Mouse (Mus musculus) intestine, embryonic 14.5 days (tissue): ENCODE results near the gene Erp27. TPM values are rescaled to one million over a fixed set of nuclear protein-coding genes. Genes with fewer than 3 reads are reported as not detected.

Source experiments
- ATAC-seq: fragments of 200-750 bp; cut with Nextera tagmentation; replicated peaks from 2 replicates; pipeline ENCODE4 v1.8.0; 2017; ENCODE audit warnings: low read depth, moderate number of reproducible peaks, moderate TSS enrichment, moderate library complexity; ENCODE audit not compliant: low FRiP score, low TSS enrichment
- DNase-seq: peaks from one replicate; pipeline ENCODE4 v3.0.0-alpha.2; 2018; ENCODE audit warnings: low spot score
- H3K27ac ChIP-seq: fragments of 300-500 bp; sonication (generic); 2 replicates; pipeline ENCODE4 v1.5.1; 2014; ENCODE audit warnings: low read depth, mild to moderate bottlenecking, control low read depth
- H3K27me3 ChIP-seq: fragments of 300-500 bp; sonication (generic); replicated peaks from 2 replicates; pipeline ENCODE4 v1.6.1; 2014; ENCODE audit warnings: low read length, control low read depth; ENCODE audit not compliant: control insufficient read depth, insufficient read depth
- H3K36me3 ChIP-seq: fragments of 300-500 bp; sonication (generic); 2 replicates; pipeline ENCODE4 v1.6.1; 2014; ENCODE audit warnings: low read length, control low read depth; ENCODE audit not compliant: control insufficient read depth, insufficient read depth
- H3K4me1 ChIP-seq: fragments of 300-500 bp; sonication (generic); replicated peaks from 2 replicates; pipeline ENCODE4 v1.6.1; 2014; ENCODE audit warnings: low read length, control low read depth, mixed read lengths; ENCODE audit not compliant: control insufficient read depth, insufficient read depth
- H3K4me2 ChIP-seq: fragments of 300-500 bp; sonication (generic); 2 replicates; pipeline ENCODE4 v1.6.1; 2014; ENCODE audit warnings: low read length
- H3K4me3 ChIP-seq: fragments of 300-500 bp; sonication (generic); 2 replicates; pipeline ENCODE4 v1.5.1; 2014; ENCODE audit warnings: low read depth, low read length, control low read depth, mixed read lengths
- H3K9ac ChIP-seq: fragments of 300-500 bp; sonication (generic); 2 replicates; pipeline ENCODE4 v1.6.1; 2014; ENCODE audit warnings: mild to moderate bottlenecking, low read length
- H3K9me3 ChIP-seq: fragments of 300-500 bp; sonication (generic); 2 replicates; pipeline ENCODE4 v1.6.1; 2016; ENCODE audit warnings: low read length, control low read depth; ENCODE audit not compliant: control insufficient read depth
- WGBS: fragments of 180-500 bp; shearing (Covaris S2); extraction: QIAGEN DNeasy Blood & Tissue Kit; methylation state at CpG from one replicate; pipeline ENCODE4 v1.1.7; 2014; 5-methylcytosine and 5-hydroxymethylcytosine counted together
- polyA plus RNA-seq: library from polyadenylated mRNA; unstranded; fragments of >200 nt; fragmentation: Nextera tagmentation; extraction: Ambion mirVana; gene quantifications from 2 replicates; pipeline ENCODE4 v1.2.1, GENCODE M21; 2014

Erp27 gene
- polyA plus RNA-seq, 1 experiment from 2014 or later: 6.0 TPM

DNA sequence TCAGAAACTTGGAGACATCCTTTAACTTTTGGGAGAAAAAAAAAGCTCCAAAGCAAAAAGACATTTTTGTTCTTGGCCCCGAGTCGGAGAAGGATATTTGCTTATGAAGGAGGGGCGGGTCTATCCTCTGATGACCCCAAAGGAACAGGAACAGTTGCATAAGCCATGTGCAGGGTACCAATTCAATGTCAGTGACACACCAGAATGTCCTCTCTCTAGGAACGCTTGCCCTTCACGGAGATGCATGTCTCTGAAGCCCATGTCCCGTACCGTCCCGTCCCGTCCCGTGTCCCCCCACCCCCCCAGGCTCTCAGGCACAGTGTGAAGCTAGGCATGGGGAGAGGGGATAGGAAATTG, 15.1 kb downstream of the Erp27 start:
- H3K27ac ChIP-seq: no peak overlapping the region
- H3K9ac ChIP-seq: no peak overlapping the region
- WGBS: 64% methylated on average over 10 of the region's 10 CpGs
- no peak overlapping the region for H3K4me2 ChIP-seq
- no peaks in the 10 kb centered on the region for H3K9me3 ChIP-seq
- ATAC-seq (no peak), DNase-seq (no peak)
- H3K4me1 ChIP-seq: peaks cover 29% of the 10 kb centered on the region
- H3K4me3 ChIP-seq: no peak overlapping the region
- H3K36me3 ChIP-seq: no peaks in the 10 kb centered on the region
- H3K27me3 ChIP-seq: no peaks in the 10 kb centered on the region

DNA sequence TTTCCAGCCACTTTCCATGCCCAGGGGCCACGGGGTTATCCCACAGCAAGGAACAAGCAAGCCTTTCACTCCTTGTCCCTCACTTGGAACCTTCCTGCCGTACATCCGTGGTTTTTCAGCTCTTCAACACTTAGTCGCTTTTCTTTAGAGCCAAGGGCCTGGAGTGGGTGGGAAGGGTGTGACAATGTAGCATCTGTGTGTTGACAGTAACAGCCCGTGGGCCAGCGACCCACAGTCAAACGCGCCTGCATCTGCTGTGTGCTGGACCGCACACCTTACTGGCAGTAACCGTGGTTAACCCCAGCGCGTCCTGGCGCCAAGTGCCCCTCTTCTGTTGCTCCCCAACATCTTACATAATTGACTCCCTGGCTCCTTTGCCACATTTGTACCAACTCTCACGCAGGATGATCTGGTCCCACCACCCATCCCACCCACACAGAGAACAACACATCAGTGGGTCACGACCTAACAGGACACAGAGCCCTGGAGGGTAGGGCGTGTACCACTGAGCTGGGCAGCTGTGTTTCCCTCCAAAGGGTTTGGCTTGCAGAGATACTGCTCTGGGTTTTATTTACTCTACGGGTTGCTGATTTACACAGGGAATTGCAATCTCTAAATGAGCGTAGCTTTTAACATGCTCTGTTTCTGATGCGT, 15.6 kb downstream of the Erp27 start:
- Histone ChIP-seq H3K4me2 (no peak overlapping the region), H3K4me1 (peaks cover 25% of the 10 kb centered on the region), H3K9ac (no peak overlapping the region), H3K36me3 (no peaks in the 10 kb centered on the region), H3K4me3 (no peak overlapping the region), H3K9me3 (no peaks in the 10 kb centered on the region), H3K27ac (no peak overlapping the region), H3K27me3 (no peaks in the 10 kb centered on the region)
- whole genome bisulfite sequencing: 67% methylated on average over 19 of the region's 19 CpGs
- no peak for ATAC-seq
- no peak for DNase-seq

DNA sequence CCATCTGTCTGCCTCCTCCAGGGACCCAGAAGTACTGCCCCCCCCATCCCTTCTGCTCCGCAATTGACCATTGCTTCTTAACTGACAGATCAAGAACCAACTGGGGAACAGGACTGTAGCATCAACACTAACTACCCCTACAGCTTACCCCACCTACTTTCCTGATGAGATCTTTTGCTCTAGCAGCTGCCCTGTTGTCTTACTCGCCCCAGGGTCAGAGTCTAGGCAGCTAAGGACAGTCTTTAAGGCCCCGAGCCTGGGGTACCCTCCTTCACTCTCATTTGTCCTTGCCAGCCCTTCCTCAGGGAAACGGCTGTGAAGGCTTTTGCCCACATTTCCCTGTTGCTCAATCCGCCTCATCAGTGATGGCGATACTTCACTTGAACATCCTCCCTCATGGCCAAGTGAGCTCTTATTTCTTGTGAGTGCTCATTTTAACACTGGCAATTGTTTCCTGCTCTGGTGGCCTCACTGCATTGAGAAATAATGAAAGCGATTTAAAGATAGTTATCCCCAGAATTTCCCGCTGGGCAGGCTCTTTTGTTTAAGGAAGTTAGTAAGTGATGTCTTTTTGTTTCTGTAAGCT, 18.0 kb downstream of the Erp27 start:
- no peak overlapping the region for H3K27ac ChIP-seq
- no peak for DNase-seq
- H3K4me2 ChIP-seq: no peak overlapping the region
- H3K36me3 ChIP-seq: no peaks in the 10 kb centered on the region
- ATAC-seq: no peak
- no peak overlapping the region for H3K9ac ChIP-seq
- 71% methylated on average over 8 of the region's 8 CpGs for WGBS
- no peaks in the 10 kb centered on the region for H3K9me3 ChIP-seq
- peaks cover 4% of the 10 kb centered on the region; the same call in 1 of the 2 replicates for H3K4me1 ChIP-seq
- H3K27me3 ChIP-seq: no peaks in the 10 kb centered on the region
- no peak overlapping the region for H3K4me3 ChIP-seq

DNA sequence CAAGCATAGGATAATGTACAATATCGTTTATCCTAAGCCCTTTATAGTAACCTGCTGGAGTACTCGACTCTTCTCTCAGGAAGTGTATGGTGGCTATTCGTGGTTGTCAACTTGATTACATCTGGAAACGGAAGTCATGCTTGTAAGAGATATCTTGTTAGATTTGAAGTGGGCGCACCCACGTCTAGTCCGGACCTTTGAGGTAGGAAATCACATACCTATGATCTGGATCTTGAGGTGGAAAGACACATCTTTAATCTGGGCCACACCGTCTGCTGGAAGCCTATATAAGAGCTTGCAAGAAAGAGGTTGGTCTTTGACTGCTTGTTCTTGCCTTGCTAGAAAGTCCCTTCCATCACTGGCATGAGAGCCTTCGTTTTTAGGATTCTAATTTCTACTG, 19.5 kb downstream of the Erp27 start:
- Histone ChIP-seq H3K27me3 (no peaks in the 10 kb centered on the region), H3K4me3 (no peak overlapping the region), H3K4me1 (peaks cover 9% of the 10 kb centered on the region; the same call in 1 of the 2 replicates), H3K4me2 (no peak overlapping the region), H3K36me3 (no peaks in the 10 kb centered on the region), H3K27ac (no peak overlapping the region), H3K9me3 (no peaks in the 10 kb centered on the region), H3K9ac (no peak overlapping the region)
- DNase-seq (no peak), ATAC-seq (no peak)
- WGBS: 90% methylated on average over 9 of the region's 9 CpGs

DNA sequence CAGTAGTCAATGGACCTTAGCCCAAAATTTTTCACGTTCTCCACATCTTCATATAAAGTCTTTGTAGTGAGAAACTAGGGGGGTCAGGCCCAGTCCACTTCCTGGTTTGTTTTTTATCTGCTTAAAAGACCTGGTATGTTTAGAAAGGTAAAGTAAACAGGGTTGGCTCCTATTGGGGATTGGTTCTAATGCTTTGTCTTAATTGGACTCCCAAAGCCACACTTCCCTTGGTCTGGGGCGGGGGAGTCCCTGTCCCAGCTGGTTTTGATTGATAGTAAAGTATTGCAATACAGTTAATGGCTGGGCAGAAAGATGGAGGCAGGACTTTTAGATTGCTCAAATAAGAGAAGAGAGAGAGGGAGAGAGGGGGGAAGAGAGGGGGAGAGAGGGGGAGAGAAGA, 21.0 kb downstream of the Erp27 start:
- no peaks in the 10 kb centered on the region for H3K36me3 ChIP-seq
- ATAC-seq (no peak), DNase-seq (no peak)
- H3K27ac ChIP-seq: no peak overlapping the region
- no peaks in the 10 kb centered on the region for H3K27me3 ChIP-seq
- H3K4me3 ChIP-seq: no peak overlapping the region
- no peaks in the 10 kb centered on the region for H3K9me3 ChIP-seq
- no peak overlapping the region for H3K9ac ChIP-seq
- H3K4me2 ChIP-seq: no peak overlapping the region
- WGBS: 59% methylated on average over 2 of the region's 2 CpGs
- peaks cover 6% of the 10 kb centered on the region; the same call in 1 of the 2 replicates for H3K4me1 ChIP-seq

DNA sequence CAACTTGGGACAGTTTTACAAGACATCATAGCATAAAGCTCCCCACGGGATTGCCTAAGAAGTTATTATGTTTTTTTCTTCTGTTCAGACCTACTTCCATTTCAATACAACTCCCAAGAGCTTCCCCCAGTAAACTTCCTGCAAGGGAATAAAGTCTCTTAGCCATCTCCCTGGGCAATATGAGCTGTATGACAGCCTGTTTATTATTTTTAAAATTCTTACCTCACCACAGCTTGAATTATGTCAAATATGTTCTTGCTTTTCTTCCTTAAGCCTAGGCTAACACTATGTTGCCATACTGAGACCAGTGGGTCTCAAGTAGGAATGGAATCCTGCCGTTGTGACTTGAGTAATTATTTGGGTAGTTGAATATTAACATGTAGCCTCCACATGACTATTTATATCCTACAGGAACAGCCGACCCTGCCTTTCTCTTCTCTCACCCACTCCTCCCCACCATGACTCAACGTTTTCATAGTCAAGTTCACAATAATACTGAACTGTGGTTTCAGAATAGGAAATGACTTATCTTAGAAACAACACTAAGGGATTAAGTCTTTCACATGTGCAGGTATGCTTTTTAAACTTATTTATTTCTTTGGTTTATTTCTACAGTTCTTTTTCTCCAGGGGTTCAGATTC, 21.5 kb downstream of the Erp27 start:
- Histone ChIP-seq H3K4me3 (no peak overlapping the region), H3K4me2 (no peak overlapping the region), H3K27me3 (no peaks in the 10 kb centered on the region), H3K36me3 (no peaks in the 10 kb centered on the region), H3K9ac (no peak overlapping the region), H3K9me3 (no peaks in the 10 kb centered on the region), H3K4me1 (peaks cover 6% of the 10 kb centered on the region; the same call in 1 of the 2 replicates), H3K27ac (no peak overlapping the region)
- DNase-seq (no peak), ATAC-seq (no peak)
- 47% methylated on average over 4 of the region's 4 CpGs for WGBS

DNA sequence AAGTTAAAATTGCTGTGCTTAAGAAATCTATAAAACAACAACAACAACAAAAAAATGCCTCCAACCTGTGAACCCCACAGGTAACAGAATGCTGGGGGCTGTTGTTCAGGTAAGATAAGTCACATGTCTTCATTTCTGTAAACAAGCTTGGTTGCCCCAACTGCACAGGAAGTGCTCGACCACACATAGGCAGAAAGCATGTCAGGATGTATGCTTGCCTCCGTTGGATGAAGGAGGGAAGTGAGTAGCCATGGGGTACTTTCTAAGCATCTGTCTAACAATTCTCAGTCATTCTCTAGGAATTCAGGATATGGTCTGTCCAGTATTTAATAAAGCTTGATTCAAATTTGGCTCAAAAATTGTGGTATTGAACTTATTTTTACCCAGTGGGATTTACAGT, 23.0 kb downstream of the Erp27 start:
- H3K36me3 ChIP-seq: no peaks in the 10 kb centered on the region
- no peaks in the 10 kb centered on the region for H3K27me3 ChIP-seq
- H3K4me2 ChIP-seq: no peak overlapping the region
- no peaks in the 10 kb centered on the region for H3K9me3 ChIP-seq
- H3K9ac ChIP-seq: no peak overlapping the region
- H3K4me3 ChIP-seq: no peak overlapping the region
- H3K27ac ChIP-seq: no peak overlapping the region
- WGBS: 77% methylated on average over 2 of the region's 2 CpGs
- H3K4me1 ChIP-seq: peaks cover 20% of the 10 kb centered on the region
- DNase-seq (no peak), ATAC-seq (no peak)

DNA sequence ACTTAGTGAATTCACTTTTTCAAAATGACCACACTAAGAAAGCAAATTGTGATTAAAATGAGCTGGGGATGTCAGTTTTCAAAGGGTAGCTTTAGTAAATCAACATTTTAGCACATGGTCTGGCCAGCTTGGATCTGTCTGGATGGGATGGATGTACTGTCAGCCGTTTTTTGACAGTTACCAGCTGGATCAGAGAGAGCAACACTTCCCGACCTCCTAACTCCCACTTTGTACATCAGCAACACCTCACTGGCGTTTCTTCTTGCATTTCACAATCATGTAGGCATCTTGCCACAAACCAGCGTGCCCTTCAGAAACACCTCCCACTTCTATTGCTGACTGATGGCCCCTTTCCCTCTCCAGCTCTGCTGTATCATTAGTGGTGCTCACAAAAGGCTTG, 23.8 kb downstream of the Erp27 start:
- H3K4me2 ChIP-seq: no peak overlapping the region
- H3K9ac ChIP-seq: no peak overlapping the region
- WGBS: 36% methylated on average over 4 of the region's 4 CpGs
- H3K27ac ChIP-seq: no peak overlapping the region
- H3K27me3 ChIP-seq: no peaks in the 10 kb centered on the region
- no peak overlapping the region for H3K4me3 ChIP-seq
- no peaks in the 10 kb centered on the region for H3K36me3 ChIP-seq
- ATAC-seq (no peak), DNase-seq (no peak)
- H3K4me1 ChIP-seq: peaks cover 20% of the 10 kb centered on the region
- H3K9me3 ChIP-seq: no peaks in the 10 kb centered on the region

DNA sequence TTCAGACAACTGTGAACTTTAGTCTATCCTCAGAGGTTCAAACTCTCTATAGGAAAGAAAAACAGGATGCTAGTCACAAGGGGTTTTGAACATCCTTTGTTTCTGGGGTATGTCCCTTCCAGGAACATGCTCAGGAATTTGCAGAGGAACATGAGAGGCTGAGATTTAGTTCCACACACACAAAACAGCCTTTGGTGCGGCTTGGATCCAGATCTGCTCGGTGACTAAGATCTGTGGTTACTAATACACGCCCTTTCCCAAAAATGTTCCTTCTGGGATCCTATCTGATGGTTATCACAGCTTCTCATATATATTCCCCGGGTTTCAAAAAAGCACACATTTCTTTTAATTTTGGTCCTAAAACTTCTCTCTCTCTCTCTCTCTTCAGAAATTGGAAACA, 24.2 kb downstream of the Erp27 start:
- 68% methylated on average over 4 of the region's 4 CpGs for WGBS
- DNase-seq: no peak
- Histone ChIP-seq H3K4me1 (peaks cover 20% of the 10 kb centered on the region), H3K36me3 (no peaks in the 10 kb centered on the region), H3K9me3 (no peaks in the 10 kb centered on the region), H3K4me2 (no peak overlapping the region), H3K4me3 (no peak overlapping the region), H3K27me3 (no peaks in the 10 kb centered on the region), H3K27ac (peak overlapping the region; percentile 20; the same call in 1 of the 2 replicates), H3K9ac (no peak overlapping the region)
- no peak for ATAC-seq
